Mouse (Mus musculus) lung, postnatal 0 days (tissue): Measurements from ENCODE around the gene Map3k20. TPM values are rescaled to one million over a fixed set of nuclear protein-coding genes. Genes with fewer than 3 reads are reported as not detected.
A peak's percentile ranks its signal among the peaks of the same experiment; 100 is the strongest.

Experiments used
- ATAC-seq: fragments of 200-750 bp; cut with Nextera tagmentation; 2 replicates; pipeline ENCODE4 v1.8.0; 2017; ENCODE audit warnings: moderate library complexity
- DNase-seq: peaks from one replicate; pipeline ENCODE4 v3.0.0-alpha.2; 2016; ENCODE audit warnings: low spot score
- H3K27ac ChIP-seq: fragments of 300-500 bp; sonication (generic); 2 replicates; pipeline ENCODE4 v1.5.1; 2014; ENCODE audit warnings: antibody characterized with exemption, mild to moderate bottlenecking, low read length, mixed read lengths
- H3K27me3 ChIP-seq: fragments of 300-500 bp; sonication (generic); replicated peaks from 2 replicates; pipeline ENCODE4 v1.6.1; 2014; ENCODE audit warnings: low read length, mixed read lengths; ENCODE audit not compliant: insufficient read depth
- H3K36me3 ChIP-seq: fragments of 300-500 bp; sonication (generic); 2 replicates; pipeline ENCODE4 v1.6.1; 2014; ENCODE audit warnings: low read length, mixed read lengths; ENCODE audit not compliant: insufficient read depth
- H3K4me1 ChIP-seq: fragments of 300-500 bp; sonication (generic); 2 replicates; pipeline ENCODE4 v1.6.1; 2014; ENCODE audit warnings: antibody characterized with exemption, low read depth, low read length, mixed read lengths; ENCODE audit not compliant: insufficient read depth
- H3K4me2 ChIP-seq: fragments of 300-500 bp; sonication (generic); replicated peaks from 2 replicates; pipeline ENCODE4 v1.6.1; 2014; ENCODE audit warnings: low read depth, mild to moderate bottlenecking, low read length, moderate library complexity, mixed read lengths
- H3K4me3 ChIP-seq: fragments of 300-500 bp; sonication (generic); 2 replicates; pipeline ENCODE4 v1.5.1; 2014; ENCODE audit warnings: low read depth, low read length
- H3K9ac ChIP-seq: fragments of 300-500 bp; sonication (generic); replicated peaks from 2 replicates; pipeline ENCODE4 v1.6.1; 2014; ENCODE audit warnings: low read depth, mild to moderate bottlenecking
- H3K9me3 ChIP-seq: fragments of 300-500 bp; sonication (generic); 2 replicates; pipeline ENCODE4 v1.6.1; 2016; ENCODE audit warnings: low read length, mixed read lengths
- CTCF ChIP-seq: IDR thresholded peaks from 2 replicates; pipeline ENCODE4 v1.5.1; 2016; ENCODE audit warnings: antibody characterized with exemption, mild to moderate bottlenecking
- EP300 ChIP-seq: IDR thresholded peaks from 2 replicates; pipeline ENCODE4 v1.6.1; 2016; ENCODE audit warnings: antibody characterized with exemption, mild to moderate bottlenecking, control low read depth
- WGBS: fragments of 180-500 bp; shearing (Covaris S2); extraction: QIAGEN DNeasy Blood & Tissue Kit; methylation state at CpG from one replicate; pipeline ENCODE4 v1.1.7; 2014; 5-methylcytosine and 5-hydroxymethylcytosine counted together
- polyA plus RNA-seq: library from polyadenylated mRNA; unstranded; fragments of >200 nt; fragmentation: Nextera tagmentation; extraction: Ambion mirVana; gene quantifications from 2 replicates; pipeline ENCODE4 v1.2.1, GENCODE M21; 2015

Gene Map3k20
- polyA plus RNA-seq, 1 experiment from 2014 or later: 18.5 TPM

DNA sequence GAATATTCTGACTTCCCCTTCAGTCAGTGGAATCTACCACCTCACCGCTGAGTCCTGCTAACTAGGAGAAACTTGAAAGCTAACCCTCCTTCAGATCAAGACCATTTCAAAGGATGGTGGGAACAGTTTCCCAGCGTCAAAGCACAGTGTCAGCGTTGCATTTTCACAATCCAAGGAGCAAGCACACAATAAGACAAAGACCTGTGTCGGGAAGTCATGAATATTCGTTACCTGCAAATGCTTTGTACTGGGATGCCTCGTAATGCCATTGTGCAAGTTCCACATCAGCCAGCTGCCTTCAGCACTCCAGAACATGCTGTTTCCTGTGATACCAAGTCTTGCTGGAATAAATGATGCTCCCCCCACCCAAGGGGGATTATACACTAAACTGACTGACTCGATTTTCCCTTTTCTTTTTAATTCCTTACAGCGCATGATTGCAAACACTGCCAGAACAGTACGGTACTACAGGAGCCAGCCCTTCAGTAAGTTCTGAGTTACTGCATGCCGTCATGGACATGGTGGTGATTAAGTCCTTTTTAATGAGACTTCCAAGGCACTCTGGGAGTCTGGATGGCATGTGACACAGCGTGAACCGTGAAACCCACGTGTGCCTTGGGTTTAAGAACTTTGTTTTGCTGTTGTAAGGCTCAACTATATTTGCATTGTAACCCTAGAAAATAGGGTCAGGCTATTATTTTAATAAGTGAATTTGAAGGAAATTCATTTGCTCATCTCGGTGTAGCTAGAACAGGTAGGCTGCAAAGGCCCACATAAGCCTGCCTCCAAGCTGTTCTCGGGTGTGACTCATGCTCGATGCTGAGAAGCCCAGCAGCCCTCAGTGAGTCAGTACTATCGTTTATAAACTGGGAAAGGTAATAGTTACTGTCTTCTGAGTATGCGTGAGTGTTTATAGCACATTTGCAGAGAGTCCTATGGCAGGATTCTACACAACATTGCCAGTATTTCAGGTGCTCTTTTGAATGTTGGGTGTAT, 32.6 kb upstream of the Map3k20 start:
- Histone ChIP-seq H3K4me1 (peaks cover 5% of the 10 kb centered on the region; the same call in 1 of the 2 replicates), H3K4me2 (no peak overlapping the region), H3K27me3 (no peaks in the 10 kb centered on the region), H3K4me3 (no peak overlapping the region), H3K27ac (no peak overlapping the region), H3K36me3 (no peaks in the 10 kb centered on the region), H3K9ac (no peak overlapping the region), H3K9me3 (no peaks in the 10 kb centered on the region)
- no peak for DNase-seq
- ATAC-seq: no peak
- TF ChIP-seq EP300: no peak
- 73% methylated on average over 18 of the region's 18 CpGs for WGBS

DNA sequence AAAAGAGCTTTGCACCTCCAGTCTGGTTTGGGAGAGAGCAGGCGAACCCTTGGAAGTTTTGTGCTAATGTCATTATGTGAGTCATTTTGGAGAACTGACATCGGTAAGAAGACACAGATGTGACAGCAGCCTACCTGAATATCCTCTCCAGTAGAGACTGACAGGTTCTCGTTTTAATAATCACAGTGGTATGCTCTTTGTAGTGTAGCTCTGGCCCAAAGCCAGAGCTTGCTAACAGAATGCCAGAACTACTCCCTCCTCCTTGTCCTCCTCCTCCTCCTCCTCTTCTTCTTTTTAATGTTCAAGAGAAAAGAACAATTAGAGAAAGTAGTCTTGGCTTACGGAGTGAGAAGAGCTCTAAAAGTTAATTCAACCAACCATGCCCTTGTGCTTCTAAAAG, 31.6 kb upstream of the Map3k20 start:
- Histone ChIP-seq H3K9ac (no peak overlapping the region), H3K4me2 (no peak overlapping the region), H3K4me1 (peaks cover 5% of the 10 kb centered on the region; the same call in 1 of the 2 replicates), H3K27ac (no peak overlapping the region), H3K27me3 (no peaks in the 10 kb centered on the region), H3K36me3 (no peaks in the 10 kb centered on the region), H3K9me3 (no peaks in the 10 kb centered on the region), H3K4me3 (no peak overlapping the region)
- DNase-seq (no peak), ATAC-seq (no peak)
- 54% methylated on average over 4 of the region's 4 CpGs for WGBS
- TF ChIP-seq CTCF (no peak), EP300 (no peak)

DNA sequence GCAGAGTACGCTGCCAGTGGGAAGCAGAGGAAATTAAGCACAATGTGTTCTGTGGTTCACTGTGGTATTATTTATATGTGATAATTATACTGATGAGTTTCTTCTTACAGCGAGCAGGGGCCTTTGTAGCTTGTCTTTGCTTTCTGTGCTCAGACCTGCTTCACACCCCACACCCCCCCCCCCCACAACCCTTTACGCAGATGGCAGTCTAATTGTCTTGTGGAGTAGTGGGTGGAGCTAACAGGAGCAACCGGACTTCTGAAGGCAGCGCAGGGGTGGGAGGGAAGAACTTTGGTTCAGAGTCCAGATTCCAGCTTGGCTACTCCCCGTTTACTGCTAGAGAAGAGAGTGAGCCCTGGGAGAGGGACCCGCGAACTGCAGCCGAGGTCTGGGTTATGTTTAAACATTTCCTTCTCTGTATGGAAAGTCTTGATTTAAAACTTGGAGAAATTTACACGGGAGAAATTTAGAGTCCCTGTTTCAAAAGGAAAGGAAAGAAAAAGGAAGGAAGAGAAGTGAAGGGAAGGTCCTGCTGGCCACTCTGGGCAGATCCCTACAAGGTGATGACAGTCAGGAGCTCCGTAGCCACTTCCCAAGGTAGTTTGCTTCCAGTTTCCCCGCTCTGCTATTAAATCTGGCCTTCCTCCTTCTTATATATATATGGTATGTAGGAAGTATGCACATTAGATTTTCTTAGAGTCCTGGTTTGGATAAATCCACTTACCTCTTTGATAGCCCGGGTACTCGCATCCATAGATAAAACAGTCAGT, 30.4 kb upstream of the Map3k20 start:
- Histone ChIP-seq H3K4me3 (no peak overlapping the region; the same call in 1 of the 2 replicates), H3K9ac (no peak overlapping the region), H3K9me3 (no peaks in the 10 kb centered on the region), H3K27me3 (no peaks in the 10 kb centered on the region), H3K36me3 (no peaks in the 10 kb centered on the region), H3K4me2 (peak overlapping the region; percentile 30), H3K27ac (no peak overlapping the region), H3K4me1 (peaks cover 5% of the 10 kb centered on the region; the same call in 1 of the 2 replicates)
- peak; percentile 57; the same call in 1 of the 2 replicates for ATAC-seq
- peak; percentile 68 for DNase-seq
- WGBS: 28% methylated on average over 14 of the region's 14 CpGs
- TF ChIP-seq EP300: no peak
- no peak for TF ChIP-seq CTCF

DNA sequence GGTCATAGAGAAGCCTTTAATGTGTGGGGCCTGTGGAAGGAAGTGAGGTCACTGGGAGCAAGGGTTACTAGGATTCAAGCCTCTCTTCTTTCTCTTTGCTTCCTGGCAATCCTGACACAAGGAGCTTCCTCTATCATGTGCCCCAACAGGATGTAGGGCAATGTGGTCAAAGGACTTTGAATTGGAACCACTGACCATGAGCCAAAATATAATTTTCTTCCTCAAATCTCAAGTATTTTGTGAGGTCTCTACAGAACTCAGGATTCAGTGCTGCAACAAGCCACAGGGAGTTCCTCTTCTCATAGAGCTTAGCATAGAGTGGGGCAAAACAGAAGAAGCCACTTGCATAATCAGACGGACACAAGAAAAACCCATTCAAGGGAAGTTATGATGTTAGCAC, 24.7 kb upstream of the Map3k20 start:
- Histone ChIP-seq H3K9ac (no peak overlapping the region), H3K4me3 (no peak overlapping the region), H3K9me3 (no peaks in the 10 kb centered on the region), H3K4me1 (no peaks in the 10 kb centered on the region), H3K36me3 (no peaks in the 10 kb centered on the region), H3K27ac (no peak overlapping the region), H3K27me3 (no peaks in the 10 kb centered on the region), H3K4me2 (no peak overlapping the region)
- WGBS: 75% methylated on average over 1 of the region's 1 CpGs
- no peak for TF ChIP-seq CTCF
- no peak for TF ChIP-seq EP300
- DNase-seq (peak; percentile 43), ATAC-seq (no peak)

DNA sequence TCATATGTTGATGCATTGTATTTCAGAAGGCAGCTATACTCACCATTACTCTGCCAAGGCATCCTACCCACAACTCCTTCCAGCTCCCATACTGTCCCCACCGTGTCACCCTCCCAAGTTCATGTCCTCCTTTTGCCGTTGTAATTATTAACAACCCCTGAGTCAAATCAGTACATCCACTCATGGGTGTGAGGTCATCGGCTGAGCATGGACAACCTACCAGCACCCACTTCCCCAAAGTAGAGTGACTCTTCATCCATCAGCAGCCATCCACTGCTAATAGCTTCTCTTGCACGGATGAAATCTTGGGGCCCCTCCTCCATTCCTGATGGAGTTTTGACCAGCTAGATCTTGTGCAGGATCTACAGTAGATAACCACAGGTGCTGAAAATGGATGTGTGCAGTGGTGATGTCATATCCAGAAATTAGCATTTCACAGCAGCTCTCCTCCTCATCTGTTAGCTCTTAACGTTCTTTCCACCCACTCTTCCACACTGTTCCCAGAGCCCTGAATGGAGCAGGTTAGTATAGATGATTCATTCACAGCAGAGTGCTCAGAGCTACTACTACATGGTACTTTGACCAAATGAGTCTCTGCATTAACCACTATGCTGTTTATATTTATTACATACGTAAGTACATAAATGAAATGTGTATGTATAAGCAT, 22.5 kb upstream of the Map3k20 start:
- TF ChIP-seq EP300 (no peak), CTCF (no peak)
- Histone ChIP-seq H3K36me3 (no peaks in the 10 kb centered on the region), H3K4me1 (no peaks in the 10 kb centered on the region), H3K4me2 (no peak overlapping the region), H3K4me3 (no peak overlapping the region), H3K9me3 (no peaks in the 10 kb centered on the region), H3K27me3 (no peaks in the 10 kb centered on the region), H3K9ac (no peak overlapping the region), H3K27ac (no peak overlapping the region)
- ATAC-seq (no peak), DNase-seq (no peak)
- WGBS: 60% methylated on average over 6 of the region's 6 CpGs

DNA sequence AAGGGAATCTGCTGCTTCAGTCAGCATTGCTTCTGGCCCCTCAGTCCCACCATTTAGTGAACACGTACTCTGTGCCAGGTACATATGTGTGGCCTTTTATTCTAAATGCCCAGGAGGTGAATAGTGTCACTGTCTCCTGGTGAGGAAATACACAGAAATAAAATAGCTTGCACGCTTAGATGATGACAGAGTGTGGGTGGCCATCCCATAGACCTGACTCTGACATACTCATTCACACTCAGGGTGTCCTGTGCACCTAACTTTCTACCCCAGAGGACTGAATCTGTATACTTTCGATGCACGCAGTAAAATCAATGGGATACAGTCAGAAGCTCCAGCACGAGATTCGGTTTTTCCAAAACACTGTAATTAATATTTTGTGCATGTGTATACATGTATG, 18.0 kb upstream of the Map3k20 start:
- Histone ChIP-seq H3K9me3 (no peaks in the 10 kb centered on the region), H3K27me3 (no peaks in the 10 kb centered on the region), H3K4me2 (no peak overlapping the region), H3K4me3 (no peak overlapping the region), H3K4me1 (no peaks in the 10 kb centered on the region), H3K9ac (no peak overlapping the region), H3K36me3 (no peaks in the 10 kb centered on the region), H3K27ac (no peak overlapping the region)
- ATAC-seq (no peak), DNase-seq (no peak)
- 87% methylated on average over 6 of the region's 6 CpGs for WGBS
- no peak for TF ChIP-seq EP300
- no peak for TF ChIP-seq CTCF
